Mouse (Mus musculus) midbrain, embryonic 12.5 days (tissue): ENCODE data around the gene Rdh8. TPM values are rescaled to one million over a fixed set of nuclear protein-coding genes. Genes with fewer than 3 reads are reported as not detected.

Source experiments
- ATAC-seq: fragments of 200-750 bp; cut with Nextera tagmentation; 2 replicates; pipeline ENCODE4 v1.8.0; 2017; ENCODE audit warnings: low read depth, moderate TSS enrichment, moderate library complexity; ENCODE audit not compliant: low FRiP score
- H3K27ac ChIP-seq: fragments of 300-500 bp; sonication (generic); replicated peaks from 2 replicates; pipeline ENCODE4 v1.5.1; 2016; ENCODE audit warnings: mild to moderate bottlenecking
- H3K27me3 ChIP-seq: fragments of 300-500 bp; sonication (generic); 2 replicates; pipeline ENCODE4 v1.6.1; 2016; ENCODE audit warnings: mild to moderate bottlenecking
- H3K36me3 ChIP-seq: fragments of 300-500 bp; sonication (generic); 2 replicates; pipeline ENCODE4 v1.6.1; 2016
- H3K4me1 ChIP-seq: fragments of 300-500 bp; sonication (generic); 2 replicates; pipeline ENCODE4 v1.6.1; 2016
- H3K4me2 ChIP-seq: fragments of 300-500 bp; sonication (generic); replicated peaks from 2 replicates; pipeline ENCODE4 v1.6.1; 2016; ENCODE audit warnings: mild to moderate bottlenecking, moderate library complexity
- H3K4me3 ChIP-seq: fragments of 300-500 bp; sonication (generic); 2 replicates; pipeline ENCODE4 v1.5.1; 2016; ENCODE audit warnings: mild to moderate bottlenecking
- H3K9ac ChIP-seq: fragments of 300-500 bp; sonication (generic); replicated peaks from 2 replicates; pipeline ENCODE4 v1.6.1; 2016; ENCODE audit warnings: mild to moderate bottlenecking, moderate library complexity
- H3K9me3 ChIP-seq: fragments of 300-500 bp; sonication (generic); 2 replicates; pipeline ENCODE4 v1.6.1; 2016; ENCODE audit warnings: mild to moderate bottlenecking
- WGBS: fragments of 180-500 bp; shearing (Covaris S2); methylation state at CpG from one replicate; pipeline ENCODE4 v1.1.7; 2016; 5-methylcytosine and 5-hydroxymethylcytosine counted together
- polyA plus RNA-seq: library from polyadenylated mRNA; unstranded; fragments of >200 nt; fragmentation: Nextera tagmentation; extraction: Ambion mirVana; gene quantifications from 2 replicates; pipeline ENCODE4 v1.2.1, GENCODE M21; 2016

Rdh8 gene
- polyA plus RNA-seq, 1 experiment from 2014 or later: not detected

- no peak for ATAC-seq
- WGBS: 89% methylated on average over 12 of the region's 12 CpGs
Measured at GRCm38 (mm10) chr9:20873521-20873920, 55.2 kb downstream of the Rdh8 start.

GRCm38 (mm10) chr9:20875021-20875790 lies 56.9 kb downstream of the Rdh8 start:
- no peaks in the 10 kb centered on the region for H3K9me3 ChIP-seq
- ATAC-seq: no peak
- no peaks in the 10 kb centered on the region for H3K36me3 ChIP-seq
- H3K4me2 ChIP-seq: no peak overlapping the region
- no peak overlapping the region for H3K4me3 ChIP-seq
- peaks cover 18% of the 10 kb centered on the region for H3K27me3 ChIP-seq
- WGBS: 67% methylated on average over 23 of the region's 23 CpGs
- 0 out of 2 replicates have a peak, but pooled peaks cover 5% of the 10 kb centered on the region for H3K4me1 ChIP-seq
- H3K9ac ChIP-seq: no peak overlapping the region
- H3K27ac ChIP-seq: no peak overlapping the region

More at GRCm38 (mm10) chr9:20873521-20873920, 55.2 kb downstream of the Rdh8 start:
- peaks cover 35% of the 10 kb centered on the region for H3K27me3 ChIP-seq
- no peak overlapping the region for H3K4me3 ChIP-seq
- no peak overlapping the region for H3K9ac ChIP-seq
- peaks cover 6% of the 10 kb centered on the region; the same call in 1 of the 2 replicates for H3K4me1 ChIP-seq
- H3K9me3 ChIP-seq: no peaks in the 10 kb centered on the region
- no peaks in the 10 kb centered on the region for H3K36me3 ChIP-seq
- no peak overlapping the region for H3K27ac ChIP-seq
- no peak overlapping the region for H3K4me2 ChIP-seq

Other genes starting within 250 kb of the Rdh8 start
- 31.6 and 32.7 TPM in 2 replicates for gene Zfp846, start 237.2 kb upstream of the Rdh8 start, polyA plus RNA-seq
- gene Ubl5, start 175.6 kb upstream of the Rdh8 start, polyA plus RNA-seq: 463 and 492 TPM in 2 replicates
- 19.2 and 20.5 TPM in 2 replicates for gene Fbxl12, start 173.7 kb upstream of the Rdh8 start, polyA plus RNA-seq
- gene Pin1, start 166.4 kb upstream of the Rdh8 start, polyA plus RNA-seq: 54.6 and 54.8 TPM in 2 replicates
- 40.8 and 42.9 TPM in 2 replicates for gene Olfm2, start 72.2 kb upstream of the Rdh8 start, polyA plus RNA-seq
- gene Col5a3, start 3.4 kb upstream of the Rdh8 start, polyA plus RNA-seq: 0.63 and 0.84 TPM in 2 replicates
- 1.3 and 1.8 TPM in 2 replicates for gene A230050P20Rik, start 50.1 kb downstream of the Rdh8 start, polyA plus RNA-seq
- 4.3 TPM in 2 replicates for gene Angptl6, start 61.2 kb downstream of the Rdh8 start, polyA plus RNA-seq
- 55.3 and 62.7 TPM in 2 replicates for gene Ppan, start 69.7 kb downstream of the Rdh8 start, polyA plus RNA-seq
- 298 and 321 TPM in 2 replicates for gene Eif3g, start 80.1 kb downstream of the Rdh8 start, polyA plus RNA-seq
- gene Dnmt1, start 141.4 kb downstream of the Rdh8 start, polyA plus RNA-seq: 109 and 113 TPM in 2 replicates
- 20.6 and 22.6 TPM in 2 replicates for gene S1pr2, start 158.3 kb downstream of the Rdh8 start, polyA plus RNA-seq
- 101 and 109 TPM in 2 replicates for gene Mrpl4, start 184.2 kb downstream of the Rdh8 start, polyA plus RNA-seq
- gene Icam1, start 197.5 kb downstream of the Rdh8 start, polyA plus RNA-seq: 3.5 and 5.0 TPM in 2 replicates
- 1.1 and 1.3 TPM in 2 replicates for gene Icam4, start 210.9 kb downstream of the Rdh8 start, polyA plus RNA-seq
- 0.08 TPM in 1 of 2 replicates, not detected in the other for gene Icam5, start 213.6 kb downstream of the Rdh8 start, polyA plus RNA-seq
- gene Zglp1, start 248.6 kb downstream of the Rdh8 start, polyA plus RNA-seq: 0.98 and 3.1 TPM in 2 replicates